ENCODE assay signal across 37 mouse cellular contexts in genomic region chr1:185426583-185426982, GRCm38 (mm10). TPM values are rescaled to one million over a fixed set of nuclear protein-coding genes. Genes with fewer than 3 reads are reported as not detected.
"Had no signal": no experiment of that assay in that cellular context is flagged by ENCODE, and none has a peak within 500 bp of the region (broad histone marks: within the 10 kb centered on the region; RNA-seq: fewer than 3 reads in every experiment).

No protein-coding gene starts in this region.

- H3K9ac ChIP-seq: heart, embryonic 12.5 days; heart, embryonic 13.5 days; heart, embryonic 15.5 days; hindbrain, embryonic 12.5 days; hindbrain, embryonic 13.5 days; hindbrain, embryonic 14.5 days; hindbrain, embryonic 15.5 days; intestine, embryonic 15.5 days; kidney, embryonic 15.5 days had no signal

- H3K4me1 ChIP-seq: heart, embryonic 10.5 days; heart, embryonic 12.5 days; heart, embryonic 13.5 days; heart, embryonic 15.5 days; hindbrain, embryonic 10.5 days; hindbrain, embryonic 12.5 days; hindbrain, embryonic 13.5 days; hindbrain, embryonic 15.5 days; intestine, embryonic 15.5 days; kidney, embryonic 15.5 days had no signal

- H3K27me3 ChIP-seq: heart, embryonic 12.5 days; heart, embryonic 13.5 days; heart, embryonic 15.5 days; hindbrain, embryonic 12.5 days; hindbrain, embryonic 13.5 days; hindbrain, embryonic 15.5 days; intestine, embryonic 15.5 days; kidney, embryonic 15.5 days had no signal

- ATAC-seq: hindbrain, embryonic 16.5 days; hindbrain, postnatal 0 days; inflammation-experienced regulatory T-cells, adult 6 months; intestine, embryonic 15.5 days; intestine, postnatal 0 days had no signal

- H3K4me2 ChIP-seq: heart, embryonic 11.5 days; heart, embryonic 12.5 days; heart, embryonic 13.5 days; heart, embryonic 15.5 days; hindbrain, embryonic 12.5 days; hindbrain, embryonic 13.5 days; hindbrain, embryonic 14.5 days; hindbrain, embryonic 15.5 days; intestine, embryonic 15.5 days; kidney, embryonic 15.5 days had no signal

- H3K27ac ChIP-seq: heart, embryonic 10.5 days; heart, embryonic 13.5 days; heart, embryonic 15.5 days; hindbrain, embryonic 10.5 days; hindbrain, embryonic 12.5 days; hindbrain, embryonic 13.5 days; hindbrain, embryonic 14.5 days; hindbrain, embryonic 15.5 days; hindbrain, postnatal 0 days; intestine, embryonic 15.5 days; kidney, embryonic 15.5 days; kidney, postnatal 0 days; layer of hippocampus, adult 2 months had no signal

- H3K4me3 ChIP-seq: heart, embryonic 10.5 days; heart, embryonic 12.5 days; heart, embryonic 13.5 days; heart, embryonic 15.5 days; hindbrain, embryonic 10.5 days; hindbrain, embryonic 12.5 days; hindbrain, embryonic 13.5 days; hindbrain, embryonic 15.5 days; intestine, embryonic 15.5 days; kidney, embryonic 15.5 days; layer of hippocampus, adult 2 months had no signal

- DNase-seq: heart, postnatal 10 days; heart, postnatal 14 days; heart, postnatal 36 days; heart, postnatal 4 days; kidney, adult 11 months; kidney, adult 18-20 months; kidney, adult 2 months; kidney, adult 8-10 months; kidney, adult 9 months; kidney, postnatal 10 days; kidney, postnatal 14 days; kidney, postnatal 25 days; kidney, postnatal 36 days; kidney, postnatal 4 days; layer of hippocampus, adult 9-11 months; layer of hippocampus, postnatal 36 days had no signal

- H3K9me3 ChIP-seq: heart, embryonic 10.5 days; heart, embryonic 12.5 days; heart, embryonic 13.5 days; heart, embryonic 15.5 days; hindbrain, embryonic 10.5 days; hindbrain, embryonic 12.5 days; hindbrain, embryonic 13.5 days; hindbrain, embryonic 15.5 days; intestine, embryonic 15.5 days; kidney, embryonic 15.5 days had no signal

RNA-seq across cellular contexts. Expression of gene Slc30a10, which starts 28.1 kb away (rescaled TPM):
- total RNA-seq: heart, adult 8-10 months; heart, postnatal 10 days; heart, postnatal 14 days; heart, postnatal 25 days; heart, postnatal 36 days; heart, postnatal 4 days; hematopoietic stem cell, adult 5-6 weeks had no signal
- polyA plus RNA-seq: inflammation-experienced regulatory T-cells, adult 6 months; kidney, adult 2 months had no signal
